Mouse (Mus musculus): ENCODE data around the gene Pgs1.
A peak's percentile ranks its signal among the peaks of the same experiment; 100 is the strongest.

DNA sequence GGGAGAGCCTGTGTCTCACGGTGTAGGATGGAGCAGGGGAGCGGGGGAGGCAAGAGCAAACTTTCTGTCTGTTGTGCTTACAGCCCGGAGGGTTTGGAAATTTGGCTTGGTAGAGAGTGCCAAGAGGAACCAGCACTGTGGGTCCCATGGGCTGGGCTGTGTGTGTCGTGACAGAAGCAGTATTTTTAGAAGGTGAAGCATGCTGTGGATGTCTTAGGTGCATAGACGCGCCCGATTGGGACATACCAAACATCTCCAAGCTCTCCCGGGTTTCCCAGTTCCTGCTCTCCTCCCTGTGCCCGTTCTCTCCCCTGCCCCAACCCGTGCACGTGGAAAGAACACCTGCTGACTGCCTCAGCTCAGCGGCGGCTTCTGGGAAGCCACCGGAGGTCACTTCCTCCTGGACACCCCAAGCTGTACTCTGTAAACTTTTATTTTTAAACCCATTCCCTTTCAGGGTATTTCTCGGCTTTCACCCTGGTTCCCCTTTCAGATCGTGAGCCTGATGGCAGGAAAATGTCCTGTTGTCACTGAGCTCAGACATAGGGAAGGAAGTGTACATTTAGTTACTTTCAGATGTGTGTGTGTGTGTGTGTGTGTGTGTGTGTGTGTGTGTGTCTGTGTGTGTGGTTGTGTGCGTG lies 26.2 kb upstream of the Pgs1 start:
- TF ChIP-seq MAX (IDR thresholded peaks at IDR 0.05; ENCODE audit: low read length) (0 out of 2 replicates have a peak, but pooled peaks have one; percentile 28), CTCF (conservative IDR thresholded peaks at IDR 0.05 in 1 of 2, IDR thresholded peaks at IDR 0.05 in 1 of 2; ENCODE audit: low read depth in 2 of 2, low read length in 2 of 2) (no peak), POLR2A (IDR thresholded peaks at IDR 0.05; ENCODE audit: low read depth, low read length) (no peak), NELFE (IDR thresholded peaks at IDR 0.05; ENCODE audit: low read depth, low read length) (no peak)
